29 mouse cellular contexts compared by ENCODE assay signal in genomic region chr1:24732286-24732685, GRCm38 (mm10).
"Had no signal": no experiment of that assay in that cellular context is flagged by ENCODE, and none has a peak within 500 bp of the region (broad histone marks: within the 10 kb centered on the region; RNA-seq: fewer than 3 reads in every experiment).

No protein-coding gene starts in this region.

- H3K27ac ChIP-seq: embryonic facial prominence, embryonic 10.5 days; embryonic facial prominence, embryonic 12.5 days; embryonic facial prominence, embryonic 13.5 days; embryonic facial prominence, embryonic 15.5 days; forebrain, embryonic 10.5 days; forebrain, embryonic 12.5 days; forebrain, embryonic 13.5 days; forebrain, embryonic 15.5 days; gastrocnemius, adult 2 months; heart, adult 2 months had no signal

- H3K4me2 ChIP-seq: embryonic facial prominence, embryonic 12.5 days; embryonic facial prominence, embryonic 13.5 days; embryonic facial prominence, embryonic 15.5 days; forebrain, embryonic 12.5 days; forebrain, embryonic 13.5 days; forebrain, embryonic 15.5 days had no signal

- H3K9me3 ChIP-seq: embryonic facial prominence, embryonic 10.5 days; embryonic facial prominence, embryonic 12.5 days; embryonic facial prominence, embryonic 13.5 days; embryonic facial prominence, embryonic 15.5 days; forebrain, embryonic 10.5 days; forebrain, embryonic 12.5 days; forebrain, embryonic 13.5 days; forebrain, embryonic 15.5 days had no signal

- H3K4me3 ChIP-seq: embryonic facial prominence, embryonic 10.5 days; embryonic facial prominence, embryonic 12.5 days; embryonic facial prominence, embryonic 13.5 days; embryonic facial prominence, embryonic 15.5 days; erythroblast, embryonic 14.5 days; forebrain, embryonic 10.5 days; forebrain, embryonic 12.5 days; forebrain, embryonic 13.5 days; forebrain, embryonic 15.5 days; gastrocnemius, adult 2 months; heart, adult 2 months had no signal

- H3K9ac ChIP-seq: embryonic facial prominence, embryonic 12.5 days; embryonic facial prominence, embryonic 13.5 days; embryonic facial prominence, embryonic 15.5 days; forebrain, embryonic 12.5 days; forebrain, embryonic 13.5 days; forebrain, embryonic 15.5 days; forebrain, postnatal 0 days had no signal

- H3K27me3 ChIP-seq: embryonic facial prominence, embryonic 12.5 days; embryonic facial prominence, embryonic 13.5 days; embryonic facial prominence, embryonic 15.5 days; forebrain, embryonic 12.5 days; forebrain, embryonic 13.5 days; forebrain, embryonic 15.5 days had no signal

- H3K4me1 ChIP-seq: embryonic facial prominence, embryonic 12.5 days; embryonic facial prominence, embryonic 13.5 days; embryonic facial prominence, embryonic 15.5 days; forebrain, embryonic 10.5 days; forebrain, embryonic 12.5 days; forebrain, embryonic 13.5 days; forebrain, embryonic 15.5 days had no signal

- DNase-seq: cerebellum, adult 18-20 months; cerebellum, adult 2 months; cerebellum, adult 9-10 months; cerebellum, adult 9-11 months; cerebellum, postnatal 10 days; cerebellum, postnatal 14 days; cerebellum, postnatal 25 days; cerebellum, postnatal 36 days; embryo, embryonic 11 days; forebrain, postnatal 0 days; gastrocnemius, adult 2 months; gastrocnemius, postnatal 10 days; gastrocnemius, postnatal 14 days; gastrocnemius, postnatal 25 days; gastrocnemius, postnatal 36 days; heart, adult 11 months; heart, adult 18-20 months; heart, adult 2 months had no signal

- ATAC-seq: forebrain, embryonic 13.5 days; forebrain, embryonic 14.5 days; forebrain, embryonic 15.5 days; forebrain, embryonic 16.5 days; forebrain, postnatal 0 days had no signal
